Mouse (Mus musculus): Measurements from ENCODE around the gene Rps6ka5. TPM values are rescaled to one million over a fixed set of nuclear protein-coding genes. Genes with fewer than 3 reads are reported as not detected.

The Rps6ka5 gene
- total and polyA plus RNA-seq, 2 experiments from 2014 or later = 6.2 to 10.5 TPM

DNA sequence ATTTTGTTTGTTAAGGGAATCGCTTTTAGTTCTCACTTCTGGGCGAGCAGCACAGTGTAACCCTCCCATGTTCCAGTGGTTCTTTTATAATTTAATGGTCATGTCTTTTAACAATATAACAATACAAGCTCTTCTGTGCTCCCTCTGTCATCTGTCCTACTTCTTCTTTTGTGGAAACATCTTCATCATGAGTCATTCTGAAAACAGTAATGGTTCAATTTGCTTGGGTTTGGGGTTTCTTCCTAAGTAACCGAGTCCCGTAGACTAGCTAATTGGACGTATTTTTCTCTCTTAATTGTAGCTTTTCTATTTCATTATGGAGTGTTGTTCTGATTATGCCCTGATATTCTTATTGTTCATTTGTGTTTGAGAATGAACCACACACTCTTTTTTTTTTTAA, 13.5 kb upstream of the Rps6ka5 start:
- H3K27ac ChIP-seq = no peak overlapping the region
- H3K36me3 ChIP-seq (ENCODE audit: insufficient read depth, low read length) = no peaks in the 10 kb centered on the region
- TF ChIP-seq CTCF (IDR thresholded peaks at IDR 0.05; ENCODE audit: low read depth) = no peak
- H3K9me3 ChIP-seq (ENCODE audit: low read length) = no peaks in the 10 kb centered on the region
- H3K27me3 ChIP-seq (ENCODE audit: insufficient read depth, low read length) = no peaks in the 10 kb centered on the region
- DNase-seq (ENCODE audit: low spot score) (no peak), ATAC-seq (no peak)
- 92% methylated on average over 5 of the region's 5 CpGs for WGBS
- H3K4me3 ChIP-seq (ENCODE audit: low read length) = no peak overlapping the region
- H3K4me1 ChIP-seq (ENCODE audit: insufficient read depth, low read length) = no peaks in the 10 kb centered on the region
- H3K9ac ChIP-seq (replicated peaks; ENCODE audit: low read length) = no peak overlapping the region
- no peak overlapping the region for H3K4me2 ChIP-seq (ENCODE audit: low read depth, low read length)

DNA sequence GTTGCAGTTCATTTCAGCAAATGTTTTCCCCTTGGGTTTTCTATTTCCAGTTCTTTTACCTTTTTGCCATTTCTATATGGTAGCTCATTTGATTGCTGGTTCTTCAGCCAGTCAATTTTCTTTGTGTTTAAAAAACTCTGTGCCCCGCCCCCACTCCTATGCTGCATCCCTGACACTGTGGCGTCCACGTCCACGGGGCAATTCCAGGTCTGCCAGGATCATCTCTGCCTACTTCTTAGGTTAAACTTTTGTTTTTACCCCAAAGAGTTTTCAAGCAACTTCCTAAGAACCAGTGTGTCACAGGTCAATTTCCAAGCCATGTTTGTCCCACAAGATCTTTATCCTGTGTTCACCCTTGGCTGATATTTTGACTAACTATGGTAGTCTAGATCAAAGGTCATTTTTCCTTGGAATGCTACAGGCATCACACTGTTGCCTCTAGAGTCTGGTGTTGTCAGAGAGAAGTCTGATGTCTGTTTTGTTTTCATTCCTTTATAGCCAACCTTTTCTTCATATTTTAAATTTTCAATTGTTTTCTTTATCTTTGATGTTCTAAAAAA, 12.3 kb upstream of the Rps6ka5 start:
- TF ChIP-seq CTCF (IDR thresholded peaks at IDR 0.05; ENCODE audit: low read depth) = no peak
- WGBS = 81% methylated on average over 4 of the region's 4 CpGs
- no peak overlapping the region for H3K9ac ChIP-seq (replicated peaks; ENCODE audit: low read length)
- no peaks in the 10 kb centered on the region for H3K36me3 ChIP-seq (ENCODE audit: insufficient read depth, low read length)
- H3K27ac ChIP-seq = no peak overlapping the region
- H3K9me3 ChIP-seq (ENCODE audit: low read length) = no peaks in the 10 kb centered on the region
- H3K4me1 ChIP-seq (ENCODE audit: insufficient read depth, low read length) = no peaks in the 10 kb centered on the region
- no peaks in the 10 kb centered on the region for H3K27me3 ChIP-seq (ENCODE audit: insufficient read depth, low read length)
- no peak for ATAC-seq
- DNase-seq (ENCODE audit: low spot score) = no peak
- no peak overlapping the region for H3K4me2 ChIP-seq (ENCODE audit: low read depth, low read length)
- no peak overlapping the region for H3K4me3 ChIP-seq (ENCODE audit: low read length)

DNA sequence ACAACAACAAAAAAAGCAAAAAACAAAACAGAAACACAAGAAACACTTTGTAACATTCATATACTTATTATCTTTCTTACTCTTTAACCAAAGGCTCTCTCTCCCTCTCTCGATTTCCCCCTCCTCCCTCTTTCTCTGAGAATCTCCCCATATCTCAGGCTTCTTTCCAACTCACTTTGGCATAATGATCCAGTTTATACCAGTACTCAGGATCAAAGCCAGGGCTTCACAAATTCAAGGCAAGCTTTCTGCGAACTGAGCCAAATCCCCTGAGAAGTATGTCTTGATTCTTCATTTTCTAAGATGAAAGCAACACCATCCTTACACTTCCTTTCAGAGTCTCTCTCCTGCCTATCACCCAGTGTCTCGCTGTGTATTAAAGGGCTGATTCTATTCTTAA, 11.7 kb upstream of the Rps6ka5 start:
- whole genome bisulfite sequencing = 41% methylated on average over 3 of the region's 3 CpGs
- H3K4me2 ChIP-seq (ENCODE audit: low read depth, low read length) = no peak overlapping the region
- H3K9ac ChIP-seq (replicated peaks; ENCODE audit: low read length) = no peak overlapping the region
- H3K4me1 ChIP-seq (ENCODE audit: insufficient read depth, low read length) = no peaks in the 10 kb centered on the region
- H3K27ac ChIP-seq = no peak overlapping the region
- H3K36me3 ChIP-seq (ENCODE audit: insufficient read depth, low read length) = no peaks in the 10 kb centered on the region
- DNase-seq (ENCODE audit: low spot score) (peak; percentile 46), ATAC-seq (no peak)
- no peak overlapping the region for H3K4me3 ChIP-seq (ENCODE audit: low read length)
- TF ChIP-seq CTCF (IDR thresholded peaks at IDR 0.05; ENCODE audit: low read depth) = no peak
- H3K27me3 ChIP-seq (ENCODE audit: insufficient read depth, low read length) = no peaks in the 10 kb centered on the region
- no peaks in the 10 kb centered on the region for H3K9me3 ChIP-seq (ENCODE audit: low read length)

DNA sequence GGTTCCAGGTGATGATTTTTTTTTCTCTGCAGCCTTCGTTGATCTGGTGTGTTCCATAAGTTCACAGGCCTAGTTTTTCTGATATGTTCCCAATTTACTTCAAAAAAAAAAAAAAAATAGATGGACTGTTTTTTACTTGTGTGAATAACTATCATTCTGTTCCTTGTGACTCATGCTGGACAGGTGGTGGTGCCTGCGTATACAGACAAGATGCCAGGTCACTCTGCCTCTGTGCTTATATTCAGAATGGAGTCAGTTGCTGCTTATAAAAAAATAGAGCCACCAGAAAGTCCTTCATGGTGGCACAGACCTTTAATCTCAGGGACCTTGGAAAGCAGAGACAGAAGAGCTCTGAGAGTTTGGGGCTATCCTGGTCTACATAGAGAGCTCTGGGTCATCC, 8.8 kb upstream of the Rps6ka5 start:
- ATAC-seq (no peak), DNase-seq (ENCODE audit: low spot score) (no peak)
- no peaks in the 10 kb centered on the region for H3K4me1 ChIP-seq (ENCODE audit: insufficient read depth, low read length)
- H3K9ac ChIP-seq (replicated peaks; ENCODE audit: low read length) = no peak overlapping the region
- no peaks in the 10 kb centered on the region for H3K27me3 ChIP-seq (ENCODE audit: insufficient read depth, low read length)
- H3K27ac ChIP-seq = no peak overlapping the region
- no peaks in the 10 kb centered on the region for H3K36me3 ChIP-seq (ENCODE audit: insufficient read depth, low read length)
- WGBS = 80% methylated on average over 2 of the region's 2 CpGs
- H3K9me3 ChIP-seq (ENCODE audit: low read length) = no peaks in the 10 kb centered on the region
- H3K4me3 ChIP-seq (ENCODE audit: low read length) = no peak overlapping the region
- TF ChIP-seq CTCF (IDR thresholded peaks at IDR 0.05; ENCODE audit: low read depth) = no peak
- H3K4me2 ChIP-seq (ENCODE audit: low read depth, low read length) = no peak overlapping the region

DNA sequence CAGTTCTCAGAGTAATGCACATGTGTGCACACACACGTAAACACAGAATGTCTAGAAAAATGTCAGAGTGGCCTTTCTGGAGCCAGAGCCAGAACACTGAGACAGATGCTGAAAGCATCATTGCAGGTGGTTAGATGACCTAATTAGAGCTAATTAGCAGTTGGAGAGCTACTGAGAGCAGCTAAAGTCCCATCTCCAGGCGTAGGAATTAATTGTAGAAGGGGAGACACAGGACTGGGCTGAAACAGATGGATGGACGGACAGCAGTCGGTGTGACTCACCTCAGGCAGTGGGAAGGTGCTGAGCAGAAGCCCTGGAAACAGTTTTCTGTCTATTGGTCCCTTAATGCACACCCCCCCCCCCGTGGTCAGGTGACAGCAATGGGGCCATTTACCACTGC, 8.4 kb upstream of the Rps6ka5 start:
- DNase-seq (ENCODE audit: low spot score) (peak; percentile 31), ATAC-seq (no peak)
- Histone ChIP-seq H3K4me1 (ENCODE audit: insufficient read depth, low read length) (no peaks in the 10 kb centered on the region), H3K9ac (replicated peaks; ENCODE audit: low read length) (no peak overlapping the region), H3K4me2 (ENCODE audit: low read depth, low read length) (no peak overlapping the region), H3K27ac (no peak overlapping the region), H3K4me3 (ENCODE audit: low read length) (no peak overlapping the region), H3K36me3 (ENCODE audit: insufficient read depth, low read length) (no peaks in the 10 kb centered on the region), H3K9me3 (ENCODE audit: low read length) (no peaks in the 10 kb centered on the region), H3K27me3 (ENCODE audit: insufficient read depth, low read length) (no peaks in the 10 kb centered on the region)
- no peak for TF ChIP-seq CTCF (IDR thresholded peaks at IDR 0.05; ENCODE audit: low read depth)
- 64% methylated on average over 5 of the region's 5 CpGs for WGBS

DNA sequence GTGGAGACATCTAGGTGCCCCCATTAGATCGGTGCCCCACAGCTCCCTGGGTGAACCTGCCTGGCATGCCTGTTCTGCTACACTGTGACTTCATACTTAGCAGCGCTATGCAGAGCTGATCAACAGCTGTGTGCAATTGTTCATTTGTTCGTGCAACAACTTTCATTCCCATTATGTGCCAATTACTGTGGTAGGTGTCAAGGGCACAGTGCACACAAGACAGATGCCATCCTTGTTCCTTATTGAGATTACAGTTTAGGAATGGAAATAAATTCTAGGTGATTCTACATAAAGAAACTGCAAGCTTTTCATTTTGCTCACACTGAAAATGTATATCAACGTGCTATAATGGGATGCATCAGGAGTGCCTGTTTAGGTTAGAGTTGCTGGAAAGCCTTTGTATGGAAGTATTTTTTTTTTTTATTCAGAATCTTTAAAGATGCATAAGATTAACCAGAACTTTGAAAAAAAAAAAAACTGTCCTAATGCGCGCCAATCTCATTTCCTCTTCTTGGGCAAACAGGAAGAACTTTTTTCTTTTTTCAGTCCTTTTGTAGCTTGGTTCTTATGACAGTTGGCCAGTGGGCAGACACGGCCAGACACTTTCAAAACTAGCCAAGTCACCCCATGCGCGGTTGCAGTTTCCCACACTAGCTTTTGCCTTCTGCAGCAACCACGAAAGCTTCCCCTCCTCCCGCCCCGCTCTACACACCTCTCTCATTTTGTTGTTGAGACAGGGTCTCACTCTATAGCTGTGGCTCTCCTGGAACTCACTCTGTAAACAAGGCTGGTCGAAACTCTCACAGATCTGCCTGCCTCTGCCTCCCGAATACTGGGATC, 2.1 kb upstream of the Rps6ka5 start:
- ATAC-seq (no peak), DNase-seq (ENCODE audit: low spot score) (no peak)
- Histone ChIP-seq H3K4me3 (ENCODE audit: low read length) (no peak overlapping the region), H3K9me3 (ENCODE audit: low read length) (no peaks in the 10 kb centered on the region), H3K4me2 (ENCODE audit: low read depth, low read length) (no peak overlapping the region), H3K27ac (no peak overlapping the region), H3K36me3 (ENCODE audit: insufficient read depth, low read length) (no peaks in the 10 kb centered on the region), H3K9ac (replicated peaks; ENCODE audit: low read length) (no peak overlapping the region), H3K4me1 (ENCODE audit: insufficient read depth, low read length) (no peaks in the 10 kb centered on the region; the same call in 1 of the 2 replicates), H3K27me3 (ENCODE audit: insufficient read depth, low read length) (no peaks in the 10 kb centered on the region)
- 74% methylated on average over 14 of the region's 14 CpGs for WGBS
- TF ChIP-seq CTCF (IDR thresholded peaks at IDR 0.05; ENCODE audit: low read depth) = no peak

DNA sequence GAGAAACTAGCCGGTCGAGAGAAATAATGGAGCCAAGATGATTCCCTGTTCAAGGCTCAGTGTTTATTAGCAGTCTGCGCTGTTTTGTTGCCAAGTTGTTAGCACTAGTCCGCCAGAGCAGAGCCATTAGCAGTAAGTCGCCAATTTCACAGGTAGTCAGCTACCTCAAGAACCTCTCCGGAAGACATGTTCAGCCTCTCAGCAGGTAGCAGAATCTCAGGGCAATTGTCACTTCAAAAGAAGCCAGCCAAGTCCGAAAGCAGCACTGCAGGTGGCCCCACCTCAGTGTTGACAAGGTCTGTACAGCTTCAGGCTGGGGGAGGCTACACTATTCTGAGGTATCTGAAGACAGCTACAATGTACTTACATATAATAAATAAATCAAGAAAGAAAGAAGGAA, 1.1 kb upstream of the Rps6ka5 start:
- Histone ChIP-seq H3K4me3 (ENCODE audit: low read length) (no peak overlapping the region), H3K9me3 (ENCODE audit: low read length) (no peaks in the 10 kb centered on the region), H3K4me2 (ENCODE audit: low read depth, low read length) (no peak overlapping the region), H3K27ac (no peak overlapping the region), H3K4me1 (ENCODE audit: insufficient read depth, low read length) (no peaks in the 10 kb centered on the region; the same call in 1 of the 2 replicates), H3K36me3 (ENCODE audit: insufficient read depth, low read length) (no peaks in the 10 kb centered on the region), H3K9ac (replicated peaks; ENCODE audit: low read length) (no peak overlapping the region), H3K27me3 (ENCODE audit: insufficient read depth, low read length) (no peaks in the 10 kb centered on the region)
- no peak for TF ChIP-seq CTCF (IDR thresholded peaks at IDR 0.05; ENCODE audit: low read depth)
- ATAC-seq = no peak
- WGBS = 55% methylated on average over 7 of the region's 7 CpGs
- no peak for DNase-seq (ENCODE audit: low spot score)
